Mouse (Mus musculus): ENCODE data around the gene Arrdc3.
"Not testable (repeated sequence)": the region's sequence is repeated elsewhere in the genome, so short reads cannot be mapped to it uniquely, and the experiment has no call there.

Gene Arrdc3

GRCm38 (mm10) chr13:80883190-80883589, at the start of gene Arrdc3:
Arrdc3 (plus strand) TSS chr13:80883384.
- DNase-seq (ENCODE audit: low spot score): peak; percentile 92

GRCm38 (mm10) chr13:80862215-80862614, 21.0 kb upstream of the Arrdc3 start:
- no peak for DNase-seq (ENCODE audit: low spot score)

GRCm38 (mm10) chr13:80864195-80864594, 19.0 kb upstream of the Arrdc3 start:
- DNase-seq (ENCODE audit: low spot score): no peak

- DNase-seq (ENCODE audit: low spot score): no peak
Measured at GRCm38 (mm10) chr13:80875126-80875525, 8.1 kb upstream of the Arrdc3 start.

- peak; percentile 51 for DNase-seq (ENCODE audit: low spot score)
Measured at GRCm38 (mm10) chr13:80880756-80881155, 2.4 kb upstream of the Arrdc3 start.

- peak; percentile 66 for DNase-seq (ENCODE audit: low spot score)
Measured at GRCm38 (mm10) chr13:80881722-80882500, 1.3 kb upstream of the Arrdc3 start.

GRCm38 (mm10) chr13:80882716-80883135, 458 bp upstream of the Arrdc3 start:
- DNase-seq (ENCODE audit: low spot score): peak; percentile 64

GRCm38 (mm10) chr13:80883649-80884376, 629 bp downstream of the Arrdc3 start:
- no peak for DNase-seq (ENCODE audit: low spot score)

GRCm38 (mm10) chr13:80884377-80884983, 1.3 kb downstream of the Arrdc3 start:
- DNase-seq (ENCODE audit: low spot score): peak; percentile 75

- peak; percentile 92 for DNase-seq (ENCODE audit: low spot score)
Measured at GRCm38 (mm10) chr13:80885103-80885833, 2.1 kb downstream of the Arrdc3 start.

GRCm38 (mm10) chr13:80885834-80886663, 2.9 kb downstream of the Arrdc3 start:
- DNase-seq (ENCODE audit: low spot score): peak; percentile 90

GRCm38 (mm10) chr13:80886664-80887210, 3.6 kb downstream of the Arrdc3 start:
- DNase-seq (ENCODE audit: low spot score): no peak

GRCm38 (mm10) chr13:80887842-80888241, 4.7 kb downstream of the Arrdc3 start:
- no peak for DNase-seq (ENCODE audit: low spot score)

- DNase-seq (ENCODE audit: low spot score): not testable (repeated sequence)
Measured at GRCm38 (mm10) chr13:80894928-80895327, 11.7 kb downstream of the Arrdc3 start.

GRCm38 (mm10) chr13:80897411-80897810, 14.2 kb downstream of the Arrdc3 start:
- no peak for DNase-seq (ENCODE audit: low spot score)

- no peak for DNase-seq (ENCODE audit: low spot score)
Measured at GRCm38 (mm10) chr13:80898095-80898494, 14.9 kb downstream of the Arrdc3 start.

- DNase-seq (ENCODE audit: low spot score): no peak
Measured at GRCm38 (mm10) chr13:80899435-80900029, 16.3 kb downstream of the Arrdc3 start.

- DNase-seq (ENCODE audit: low spot score): no peak
Measured at GRCm38 (mm10) chr13:80901432-80901831, 18.2 kb downstream of the Arrdc3 start.

GRCm38 (mm10) chr13:80902796-80903195, 19.6 kb downstream of the Arrdc3 start:
- DNase-seq (ENCODE audit: low spot score): no peak

- DNase-seq (ENCODE audit: low spot score): no peak
Measured at GRCm38 (mm10) chr13:80913361-80913760, 30.2 kb downstream of the Arrdc3 start.

All from left cerebral cortex, adult 11 months (tissue).